Mouse (Mus musculus) left cerebral cortex, postnatal 4 days (tissue): ENCODE data around the gene Pi16. TPM values are rescaled to one million over a fixed set of nuclear protein-coding genes. Genes with fewer than 3 reads are reported as not detected.

ENCODE experiments used
- DNase-seq: peaks from one replicate; pipeline ENCODE4 v3.0.0-alpha.2; 2022
- intact Hi-C: fragments of 180-260 bp; cut with DNase I; formaldehyde crosslinking; loops from one replicate; pipeline ENCODE4 v1.15.1; 2025
- total RNA-seq, 2 experiments: library from RNA; stranded (reverse); gene quantifications; 2 replicates each; pipeline ENCODE4 v1.2.3; 2021

Pi16 gene
- total RNA-seq, 2 experiments from 2014 or later: 1.4 to 2.0 TPM

GRCm38 (mm10) chr17:29303087-29303486, 14.4 kb upstream of the Pi16 start:
- intact Hi-C loops: no loop called here
- peak; percentile 21 for DNase-seq

- no peak for DNase-seq
- intact Hi-C loops: no loop called here
Observed at GRCm38 (mm10) chr17:29303856-29304255, 13.6 kb upstream of the Pi16 start.

- intact Hi-C loops: no loop called here
- no peak for DNase-seq
Observed at GRCm38 (mm10) chr17:29304376-29305057, 13.0 kb upstream of the Pi16 start.

- intact Hi-C loops: no loop called here
- no peak for DNase-seq
Observed at GRCm38 (mm10) chr17:29305058-29305806, 12.2 kb upstream of the Pi16 start.

- intact Hi-C loops: no loop called here
Observed at GRCm38 (mm10) chr17:29305871-29306270, 11.6 kb upstream of the Pi16 start.

GRCm38 (mm10) chr17:29310056-29310623, 7.3 kb upstream of the Pi16 start:
- peak; percentile 47 for DNase-seq
- intact Hi-C loops: no loop called here

More at GRCm38 (mm10) chr17:29305871-29306270, 11.6 kb upstream of the Pi16 start:
- DNase-seq: no peak

GRCm38 (mm10) chr17:29311602-29312001, 5.9 kb upstream of the Pi16 start:
- intact Hi-C loops: no loop called here
- no peak for DNase-seq

GRCm38 (mm10) chr17:29312082-29312481, 5.4 kb upstream of the Pi16 start:
- intact Hi-C loops: no loop called here
- no peak for DNase-seq

- no peak for DNase-seq
- intact Hi-C loops: no loop called here
Observed at GRCm38 (mm10) chr17:29313300-29313699, 4.2 kb upstream of the Pi16 start.

GRCm38 (mm10) chr17:29315672-29316465, 1.6 kb upstream of the Pi16 start:
- intact Hi-C loops: no loop called here

GRCm38 (mm10) chr17:29316891-29317290, 589 bp upstream of the Pi16 start:
- intact Hi-C loops: no loop called here
- no peak for DNase-seq

More at GRCm38 (mm10) chr17:29315672-29316465, 1.6 kb upstream of the Pi16 start:
- DNase-seq: no peak

GRCm38 (mm10) chr17:29318731-29319250, 1.3 kb downstream of the Pi16 start:
- intact Hi-C loops: no loop called here
- no peak for DNase-seq

- no peak for DNase-seq
- intact Hi-C loops: no loop called here
Observed at GRCm38 (mm10) chr17:29319476-29319875, 2.0 kb downstream of the Pi16 start.

GRCm38 (mm10) chr17:29319881-29320639, 2.6 kb downstream of the Pi16 start:
- no peak for DNase-seq
- intact Hi-C loops: no loop called here

- DNase-seq: no peak
- intact Hi-C loops: no loop called here
Observed at GRCm38 (mm10) chr17:29321765-29322602, 4.5 kb downstream of the Pi16 start.

- intact Hi-C loops: no loop called here
- no peak for DNase-seq
Observed at GRCm38 (mm10) chr17:29322603-29322962, 5.1 kb downstream of the Pi16 start.

- intact Hi-C loops: no loop called here
- no peak for DNase-seq
Observed at GRCm38 (mm10) chr17:29323625-29324024, 6.1 kb downstream of the Pi16 start.

GRCm38 (mm10) chr17:29325831-29326230, 8.4 kb downstream of the Pi16 start:
- intact Hi-C loops: no loop called here
- no peak for DNase-seq
